Mouse (Mus musculus): ENCODE results near the gene Gm28102.
"Not testable (repeated sequence)": the region's sequence is repeated elsewhere in the genome, so short reads cannot be mapped to it uniquely, and the experiment has no call there.

Gm28102 gene

DNA sequence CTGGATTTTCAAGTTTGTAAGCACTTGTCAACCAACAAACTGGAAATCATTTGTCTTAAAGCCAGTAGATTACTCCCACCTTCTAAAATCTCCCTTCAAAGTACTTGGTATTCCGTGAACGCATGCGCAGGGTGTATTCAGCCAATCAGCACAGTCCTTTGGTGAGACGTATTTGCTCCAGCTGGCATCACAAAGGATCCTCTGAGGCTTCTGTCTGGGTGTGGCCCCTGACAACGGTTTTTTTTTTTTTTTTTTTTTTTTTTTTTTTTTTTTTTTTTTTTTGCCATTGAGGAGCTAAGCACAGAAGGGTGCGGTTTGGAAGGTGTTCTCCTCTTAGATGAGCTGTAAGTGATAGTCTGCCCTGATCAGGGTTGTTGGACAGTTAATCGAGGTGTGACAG, at the start of gene Gm28102:
Gene Gm28102, plus strand, starts transcription at position 301 of the 400 bp plus-strand sequence.
- in situ Hi-C loops (cut with MboI, MseI), result not testable (repeated sequence)
